Comparison of ENCODE assay signal across 8 mouse cellular contexts in the genomic region with DNA sequence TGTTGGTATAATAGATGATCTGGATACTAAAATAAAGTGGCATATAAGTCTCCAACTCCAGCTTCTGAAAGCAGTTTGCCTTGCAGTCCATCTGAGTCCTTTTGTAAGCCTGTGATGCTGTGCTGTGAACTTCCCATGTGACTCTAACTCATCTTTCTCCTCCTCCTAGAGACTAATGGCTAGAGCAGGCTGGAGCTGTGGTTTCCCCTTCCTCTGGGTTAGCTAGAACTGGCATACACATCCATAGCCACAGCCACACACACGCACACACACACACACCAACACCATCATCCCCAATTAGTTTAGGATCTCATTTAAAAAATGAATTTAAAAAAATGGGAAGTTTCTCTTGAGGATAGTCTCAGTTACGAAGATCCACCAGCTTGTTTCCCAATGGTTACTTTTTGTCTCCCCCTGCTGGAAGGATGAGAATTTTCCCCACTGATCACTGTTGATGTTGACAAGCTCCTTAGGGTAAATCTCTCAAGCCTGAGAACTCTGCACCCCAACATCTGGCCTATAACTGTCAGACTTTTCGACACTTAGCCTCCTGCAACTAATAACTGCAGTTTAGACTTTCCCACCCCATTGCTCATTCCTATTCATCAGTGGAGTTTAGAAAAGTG.
A peak's percentile ranks its signal among the peaks of the same experiment; 100 is the strongest.
DNase-seq lines count a peak whose midpoint lies in the region; ATAC-seq and TF ChIP-seq lines count a peak whose summit lies in the region.

No protein-coding gene starts in this region.

- DNase-seq in cerebellum, adult 8-10 months = no peak
- DNase-seq in testis, postnatal 14 days (ENCODE audit: low spot score) = no peak
- DNase-seq in layer of hippocampus, adult 18-20 months (ENCODE audit: low spot score in 2 of 2) = peak; percentile 30 to 71
- DNase-seq in mesoderm, embryonic 11.5 days (ENCODE audit: low read depth, low spot score) = peak; percentile 44
- DNase-seq in thymus, postnatal 36 days = no peak

- no peaks in the 10 kb centered on the region for H3K4me1 ChIP-seq in testis, adult 2 months (ENCODE audit: control insufficient read depth, insufficient read depth, low read length)
- no peaks in the 10 kb centered on the region for H3K4me1 ChIP-seq in forebrain, embryonic 15.5 days

- H3K27me3 ChIP-seq in testis, adult 2 months (ENCODE audit: control insufficient read depth, insufficient read depth, low read length) = no peaks in the 10 kb centered on the region
- no peaks in the 10 kb centered on the region for H3K27me3 ChIP-seq in forebrain, embryonic 15.5 days

- ATAC-seq in cerebellum, adult (ENCODE audit: insufficient number of reproducible peaks, low FRiP score, low TSS enrichment) = 0 out of 2 replicates have a peak, but pooled peaks have one; percentile 15
- peak; percentile 43; the same call in 1 of the 2 replicates for ATAC-seq in forebrain, embryonic 15.5 days (replicated peaks)

- no peaks in the 10 kb centered on the region for H3K9me3 ChIP-seq in forebrain, embryonic 15.5 days

- H3K4me2 ChIP-seq in forebrain, embryonic 15.5 days (replicated peaks) = no peak overlapping the region

- TF ChIP-seq POLR2A in testis, adult 2 months (IDR thresholded peaks at IDR 0.05; ENCODE audit: control insufficient read depth, low read depth, low read length) = no peak

- 30% methylated on average over 3 of the region's 3 CpGs for WGBS in forebrain, embryonic 15.5 days

- no peak overlapping the region for H3K4me3 ChIP-seq in testis, adult 2 months (ENCODE audit: control insufficient read depth, low read depth, low read length)
- no peak overlapping the region for H3K4me3 ChIP-seq in forebrain, embryonic 15.5 days

- no peaks in the 10 kb centered on the region for H3K36me3 ChIP-seq in testis, adult 2 months (ENCODE audit: control insufficient read depth, insufficient read depth, low read length)
- no peaks in the 10 kb centered on the region for H3K36me3 ChIP-seq in forebrain, embryonic 15.5 days

- H3K27ac ChIP-seq in testis, adult 2 months (ENCODE audit: control insufficient read depth, insufficient read depth, low read depth, low read length) = no peak overlapping the region
- H3K27ac ChIP-seq in forebrain, embryonic 15.5 days (replicated peaks) = no peak overlapping the region

- no peak overlapping the region for H3K9ac ChIP-seq in forebrain, embryonic 15.5 days (replicated peaks)

- TF ChIP-seq CTCF in testis, adult 2 months (IDR thresholded peaks at IDR 0.05; ENCODE audit: control insufficient read depth, insufficient read depth, insufficient replicate concordance, low read depth, low read length) = peak; percentile 6; the same call in 1 of the 2 replicates

Comparison
In these comparisons a context has a peak if more than half of its experiments do, and no peak if none do; other contexts are left out.
1. DNase-seq: peak in layer of hippocampus, adult 18-20 months (2 of 2) and mesoderm, embryonic 11.5 days (single experiment); none in cerebellum, adult 8-10 months (single experiment), testis, postnatal 14 days (single experiment) and thymus, postnatal 36 days (0 of 2).